Mouse (Mus musculus): ENCODE data around the gene 4930415O20Rik.
"Not testable (repeated sequence)": the region's sequence is repeated elsewhere in the genome, so short reads cannot be mapped to it uniquely, and the experiment has no call there.

The 4930415O20Rik gene

GRCm38 (mm10) chr15:98568256-98569033 lies 2.4 kb upstream of the 4930415O20Rik start:
- peak; percentile 16 for DNase-seq (ENCODE audit: low read depth, low spot score)

DNA sequence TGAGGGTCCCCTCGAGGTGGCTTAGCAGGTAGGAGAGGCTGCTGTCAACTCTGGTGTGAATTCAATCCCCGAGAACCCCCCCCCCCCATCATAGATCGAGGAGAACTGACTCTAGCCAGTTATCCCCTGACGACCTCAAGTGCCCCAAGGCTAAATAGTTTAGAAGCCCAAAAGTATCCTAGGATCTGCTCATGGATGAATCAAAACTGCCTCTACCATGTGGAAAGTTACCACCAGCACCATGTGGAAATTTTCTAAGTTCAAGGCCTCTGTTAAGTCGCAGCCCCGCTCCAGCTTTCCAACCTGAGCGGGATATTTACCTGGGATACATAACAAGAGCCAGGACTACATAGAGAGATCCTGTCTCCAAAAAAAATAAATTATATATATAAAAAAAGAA lies 1.6 kb upstream of the 4930415O20Rik start:
- no peak for DNase-seq (ENCODE audit: low read depth, low spot score)

GRCm38 (mm10) chr15:98569795-98570365 lies 924 bp upstream of the 4930415O20Rik start:
- no peak for DNase-seq (ENCODE audit: low read depth, low spot score)

DNA sequence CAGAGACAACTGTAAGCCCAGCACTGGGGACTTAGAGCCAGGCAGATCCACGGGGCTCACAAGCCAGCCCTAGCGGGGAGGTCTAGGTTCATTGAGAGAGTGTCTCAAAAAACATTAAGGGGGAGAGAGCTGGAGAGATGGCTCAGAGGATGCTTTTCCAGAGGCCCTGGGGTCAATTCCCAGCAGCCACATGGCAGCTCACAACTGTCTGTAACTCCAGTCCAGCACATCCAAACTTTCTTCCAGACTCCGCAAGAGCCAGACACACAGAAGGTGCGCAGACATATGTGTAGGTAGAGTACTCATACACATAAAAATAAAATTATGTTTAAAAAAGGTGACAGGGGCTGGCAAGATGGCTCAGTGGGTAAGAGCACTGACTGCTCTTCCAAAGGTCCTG lies 2.5 kb downstream of the 4930415O20Rik start:
- no peak for DNase-seq (ENCODE audit: low read depth, low spot score)

GRCm38 (mm10) chr15:98579310-98579709 lies 8.5 kb downstream of the 4930415O20Rik start:
- no peak for DNase-seq (ENCODE audit: low read depth, low spot score)

- peak; percentile 89 for DNase-seq (ENCODE audit: low read depth, low spot score)
These were observed 9.1 kb downstream of the 4930415O20Rik start for GRCm38 (mm10) chr15:98579795-98580464.

DNA sequence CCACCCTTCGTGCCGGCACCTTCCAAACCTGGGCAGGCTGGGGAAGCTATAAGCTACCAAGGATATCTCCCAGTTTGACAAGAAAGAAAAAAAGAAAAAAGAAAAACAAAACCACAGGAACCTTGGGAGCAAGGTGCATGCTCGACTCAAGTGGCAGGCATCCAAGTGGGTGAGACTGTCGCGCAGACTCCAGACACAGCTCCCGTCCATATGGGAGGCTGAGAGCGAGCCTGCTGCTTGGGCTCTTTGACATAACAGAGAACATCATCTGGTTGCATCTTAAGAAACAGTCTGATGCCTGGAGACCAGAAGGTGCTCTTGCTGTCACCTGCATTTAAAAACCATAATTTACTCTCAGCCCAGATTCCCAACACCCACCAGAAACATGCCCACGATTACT lies 11.6 kb downstream of the 4930415O20Rik start:
- no peak for DNase-seq (ENCODE audit: low read depth, low spot score)

GRCm38 (mm10) chr15:98582996-98583395 lies 12.2 kb downstream of the 4930415O20Rik start:
- no peak for DNase-seq (ENCODE audit: low read depth, low spot score)

GRCm38 (mm10) chr15:98585421-98585820 lies 14.6 kb downstream of the 4930415O20Rik start:
- no peak for DNase-seq (ENCODE audit: low read depth, low spot score)

GRCm38 (mm10) chr15:98586141-98586540 lies 15.3 kb downstream of the 4930415O20Rik start:
- not testable (repeated sequence) for DNase-seq (ENCODE audit: low read depth, low spot score)

GRCm38 (mm10) chr15:98587751-98588150 lies 16.9 kb downstream of the 4930415O20Rik start:
- no peak for DNase-seq (ENCODE audit: low read depth, low spot score)

- no peak for DNase-seq (ENCODE audit: low read depth, low spot score)
These were observed 19.0 kb downstream of the 4930415O20Rik start for GRCm38 (mm10) chr15:98589640-98590336.

GRCm38 (mm10) chr15:98591396-98591795 lies 20.6 kb downstream of the 4930415O20Rik start:
- no peak for DNase-seq (ENCODE audit: low read depth, low spot score)

- no peak for DNase-seq (ENCODE audit: low read depth, low spot score)
These were observed 23.4 kb downstream of the 4930415O20Rik start for GRCm38 (mm10) chr15:98594193-98594592.

DNA sequence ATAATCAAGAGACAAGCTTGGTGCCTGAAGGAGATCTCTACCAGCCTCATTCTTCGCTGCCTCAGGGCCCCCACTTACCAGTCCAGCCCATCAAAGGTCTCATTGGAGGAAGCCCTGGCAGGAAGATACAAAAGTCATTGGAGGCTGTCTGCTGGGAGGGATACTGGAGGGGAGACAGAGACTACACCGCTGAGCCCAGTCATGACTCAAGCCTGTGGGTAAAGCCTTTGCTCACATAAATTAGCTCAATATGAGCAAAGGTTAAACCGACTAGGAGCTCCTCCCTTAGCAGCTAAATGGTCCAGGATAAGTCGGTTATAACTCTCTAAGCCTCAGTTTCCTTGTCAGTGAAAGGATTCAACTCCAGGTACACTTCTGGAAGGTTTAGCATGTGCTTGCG lies 24.2 kb downstream of the 4930415O20Rik start:
- DNase-seq (ENCODE audit: low read depth, low spot score), result no peak

DNA sequence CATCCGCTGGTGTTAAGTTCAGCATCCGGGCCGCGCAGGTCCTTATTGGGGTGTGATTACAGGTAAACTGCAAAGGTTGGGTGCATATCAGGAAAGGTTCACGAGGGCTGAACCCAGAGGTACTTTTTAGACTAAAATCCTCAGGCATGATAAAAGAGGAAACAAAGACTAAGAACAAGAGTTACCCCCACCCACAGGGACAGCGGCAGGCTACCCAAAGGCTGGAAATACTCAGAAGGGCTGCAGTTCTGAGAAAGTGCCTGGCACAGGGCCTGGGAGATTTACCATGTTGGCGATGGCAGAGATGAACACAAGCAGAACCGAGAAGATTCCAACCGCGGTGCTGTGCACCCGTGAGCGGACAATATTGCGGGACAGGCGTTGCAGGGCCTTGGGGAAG lies 25.8 kb downstream of the 4930415O20Rik start:
- DNase-seq (ENCODE audit: low read depth, low spot score), result no peak

DNA sequence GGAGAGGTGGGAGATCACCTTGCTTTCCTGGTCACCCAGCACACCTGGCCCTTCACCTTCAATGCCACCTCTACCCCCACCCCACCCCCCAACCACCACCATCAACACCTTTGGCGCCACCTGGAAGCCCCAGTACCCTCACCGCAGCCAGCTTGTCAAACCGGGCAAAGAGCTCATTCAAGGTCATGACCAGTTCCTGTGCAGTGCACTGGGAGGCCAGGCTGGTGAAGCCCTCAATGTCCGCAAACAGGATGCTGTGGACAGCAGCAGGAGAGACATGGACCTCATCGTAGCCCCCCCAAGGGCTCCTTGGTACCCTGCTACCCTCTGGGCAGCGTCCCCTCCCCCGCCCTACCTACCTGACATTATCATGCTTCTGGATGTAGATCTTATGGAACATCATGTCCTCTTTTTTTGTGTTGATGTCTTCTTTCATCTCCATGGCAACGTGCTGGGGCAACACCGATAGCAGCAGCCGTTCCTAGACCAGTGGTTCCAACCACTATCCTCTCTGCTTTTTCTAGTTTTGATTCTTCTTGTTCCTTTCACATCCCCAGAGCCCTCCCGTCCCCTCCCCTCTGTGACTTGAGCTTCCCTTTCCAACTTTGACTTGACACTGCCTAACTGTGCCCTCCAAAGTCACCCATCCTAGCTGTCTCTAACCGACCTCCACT lies 29.4 kb downstream of the 4930415O20Rik start:
- DNase-seq (ENCODE audit: low read depth, low spot score), result no peak

DNA sequence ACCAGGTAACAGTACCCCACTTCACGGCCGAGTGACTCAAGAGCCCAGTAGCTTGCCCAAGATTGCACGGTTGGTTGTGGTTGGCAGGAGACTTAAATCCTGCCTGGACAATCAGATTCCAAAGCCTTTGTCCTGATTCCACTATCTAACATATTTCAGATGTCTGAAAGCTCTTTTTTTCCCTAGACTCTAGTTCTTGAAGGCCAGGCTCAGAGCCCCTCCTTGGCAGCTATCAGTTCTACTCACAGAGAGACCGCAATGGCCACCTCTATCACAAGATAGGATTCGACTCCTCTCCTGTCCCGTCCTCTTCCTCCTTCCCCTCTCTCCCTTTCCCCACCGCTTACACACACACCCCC lies 31.0 kb downstream of the 4930415O20Rik start:
- DNase-seq (ENCODE audit: low read depth, low spot score), result no peak

GRCm38 (mm10) chr15:98602191-98602881 lies 31.5 kb downstream of the 4930415O20Rik start:
- no peak for DNase-seq (ENCODE audit: low read depth, low spot score)

GRCm38 (mm10) chr15:98602921-98603458 lies 32.2 kb downstream of the 4930415O20Rik start:
- no peak for DNase-seq (ENCODE audit: low read depth, low spot score)

Measured in mesoderm, embryonic 11.5 days (tissue).